Mouse (Mus musculus) thymus, postnatal 0 days (tissue): ENCODE measurements at regions not wholly inside any gene's neighbourhood (a gene's known extent, or its start where the extent isn't known, plus 50 kb on each side); places are given as distances from the start of the nearest gene placed in this dataset.

Experiments used
- DNase-seq: peaks from one replicate; pipeline ENCODE4 v3.0.0-alpha.2; 2015; ENCODE audit warnings: low spot score

DNA sequence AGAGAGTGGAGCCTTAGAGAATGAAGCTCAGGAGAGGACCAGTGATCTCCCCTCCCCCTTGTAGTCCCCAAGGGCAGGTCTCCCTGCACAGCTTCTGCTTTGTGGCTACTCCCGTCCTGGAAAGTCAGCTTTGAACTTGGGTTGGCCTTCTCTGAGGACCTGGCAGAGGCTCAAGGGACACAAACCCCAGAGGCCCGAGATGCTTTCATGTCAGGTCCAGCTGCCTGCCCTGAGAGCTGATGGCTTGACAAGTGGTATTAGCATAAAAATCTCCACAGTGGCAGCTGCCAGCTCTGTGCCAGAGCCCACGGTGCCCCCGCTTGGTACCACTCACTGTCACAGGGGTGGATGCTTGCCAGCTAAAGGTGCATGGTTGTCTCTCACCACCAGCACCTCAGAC is 173.8 kb upstream of the Gm4791 start:
- DNase-seq: no peak

- no peak for DNase-seq
Measured at GRCm38 (mm10) chr9:46819808-46820207, 178.7 kb upstream of the Gm4791 start.

- DNase-seq: no peak
Measured at GRCm38 (mm10) chr9:46819376-46819775, 179.2 kb upstream of the Gm4791 start.

DNA sequence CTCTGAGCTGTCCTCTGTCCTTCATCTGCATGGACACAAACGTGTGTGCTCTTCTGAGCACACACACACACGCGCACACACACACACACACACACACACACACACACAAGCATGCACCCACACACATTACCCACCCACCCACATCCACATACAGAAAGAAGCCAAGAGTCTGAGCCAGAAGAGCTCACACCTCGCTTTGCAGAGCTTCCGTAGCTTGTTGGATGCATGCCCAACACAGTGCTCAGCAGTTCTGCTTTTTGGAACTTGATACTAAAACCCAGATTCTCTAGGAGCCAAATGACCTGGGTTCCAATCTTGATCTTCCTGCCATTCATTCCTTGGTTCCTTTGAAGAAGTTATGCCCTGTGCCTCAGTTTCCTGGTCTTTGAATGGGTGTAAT is 182.4 kb upstream of the Gm4791 start:
- DNase-seq: no peak

DNA sequence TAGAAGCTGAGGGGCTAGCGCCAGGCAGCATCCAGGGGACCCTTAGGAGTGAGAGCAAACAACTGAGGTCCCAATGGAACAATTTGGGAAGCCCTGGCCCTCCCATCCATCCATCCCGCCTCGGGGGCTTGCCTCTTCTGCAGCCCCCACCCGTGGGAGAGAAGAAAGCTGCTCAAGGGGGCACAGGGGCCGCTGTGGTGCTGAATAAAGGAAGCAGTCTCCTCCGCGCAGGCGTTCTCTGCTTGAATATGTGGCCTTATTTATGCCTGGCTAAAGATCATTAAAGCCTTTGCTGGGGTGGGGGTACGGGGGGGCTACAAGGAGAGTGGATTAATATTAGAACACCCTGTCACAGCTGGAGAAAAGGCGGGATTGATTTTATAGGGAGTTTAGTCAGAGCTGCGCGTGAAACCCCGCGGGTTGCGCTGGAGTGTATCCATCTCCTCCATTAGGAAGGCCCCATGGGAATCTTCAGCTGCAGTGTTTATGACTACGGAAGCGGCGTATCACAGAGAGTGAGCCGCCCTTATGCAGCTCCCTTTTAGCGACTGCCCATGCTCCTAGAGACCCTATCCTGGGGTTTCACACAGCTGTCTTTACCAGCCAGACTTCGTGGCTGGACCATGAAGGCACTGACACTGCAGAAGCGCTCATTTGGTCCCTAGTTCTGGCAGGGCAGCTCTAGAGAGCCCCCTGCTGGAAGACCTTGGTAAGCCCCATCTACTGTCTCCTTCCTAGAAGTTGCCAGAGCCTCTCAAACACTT is 183.9 kb upstream of the Gm4791 start:
- peak; percentile 5 for DNase-seq

DNA sequence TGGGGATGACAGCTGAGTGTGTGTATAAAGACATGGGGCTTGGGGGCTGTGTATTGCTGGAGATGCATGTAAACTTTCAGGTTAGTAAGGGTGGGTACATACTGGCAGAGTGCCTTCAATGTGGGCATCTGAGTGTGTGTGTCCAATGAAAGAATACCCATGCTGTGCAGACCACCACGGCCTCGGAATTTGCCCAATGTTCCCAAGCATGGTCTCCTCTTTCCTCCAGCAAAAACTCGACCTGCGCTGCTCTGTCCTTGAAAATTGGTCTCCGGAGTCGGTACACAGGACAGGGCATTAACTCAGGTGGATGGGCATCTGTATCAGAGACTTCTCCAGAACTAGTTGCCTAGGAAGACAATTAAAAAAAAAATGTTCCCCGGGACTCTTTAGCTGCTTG is 188.3 kb upstream of the Gm4791 start:
- no peak for DNase-seq

GRCm38 (mm10) chr9:46795446-46795845 is 203.1 kb upstream of the Gm4791 start:
- no peak for DNase-seq

GRCm38 (mm10) chr9:46789036-46789435 is 209.5 kb upstream of the Gm4791 start:
- no peak for DNase-seq

GRCm38 (mm10) chr9:46788456-46788855 is 210.1 kb upstream of the Gm4791 start:
- DNase-seq: no peak

GRCm38 (mm10) chr9:46784355-46784975 is 214.1 kb upstream of the Gm4791 start:
- no peak for DNase-seq

GRCm38 (mm10) chr9:46783597-46784354 is 214.8 kb upstream of the Gm4791 start:
- DNase-seq: no peak

DNA sequence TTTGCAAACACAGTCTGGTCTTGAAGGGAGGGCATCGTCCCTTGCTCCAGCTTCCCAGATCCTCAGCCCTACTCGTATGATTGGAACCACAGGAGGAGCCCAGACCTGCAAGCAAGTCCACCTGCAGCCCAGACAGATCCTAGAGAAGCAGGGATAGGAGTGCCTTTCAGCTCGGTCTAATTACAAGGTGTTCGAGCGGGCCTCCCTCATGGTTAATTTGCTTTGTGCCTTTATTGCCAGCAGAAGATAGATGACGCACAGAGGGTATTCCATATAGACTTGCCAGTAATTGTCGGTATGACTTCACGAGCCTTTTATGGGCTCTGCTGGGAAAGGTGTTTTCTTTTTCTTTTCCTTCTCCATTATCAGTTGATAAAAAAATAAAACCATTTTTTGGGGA is 216.9 kb upstream of the Gm4791 start:
- DNase-seq: no peak

- DNase-seq: no peak
Measured at GRCm38 (mm10) chr9:46778769-46779168, 219.8 kb upstream of the Gm4791 start.

DNA sequence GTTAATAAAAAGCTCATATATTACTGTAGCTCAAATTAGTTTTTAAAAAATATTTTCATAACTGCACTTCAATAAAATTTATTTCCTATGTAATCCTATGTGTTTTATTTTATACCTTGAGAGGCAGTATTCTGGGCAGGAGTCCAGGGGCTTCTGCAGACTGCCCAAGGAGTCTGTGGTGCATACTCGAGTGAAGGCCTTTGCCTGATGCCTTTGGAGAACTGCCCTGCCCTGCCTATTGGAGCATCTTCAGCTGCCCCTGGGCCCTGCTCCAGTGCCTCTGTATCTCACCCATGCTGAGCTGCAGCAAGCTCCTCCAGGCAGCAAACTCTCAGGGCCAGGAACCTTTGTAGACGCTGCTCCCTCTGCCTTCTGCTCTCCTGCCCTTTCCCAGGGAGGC is 223.7 kb upstream of the Gm4791 start:
- DNase-seq: no peak

DNA sequence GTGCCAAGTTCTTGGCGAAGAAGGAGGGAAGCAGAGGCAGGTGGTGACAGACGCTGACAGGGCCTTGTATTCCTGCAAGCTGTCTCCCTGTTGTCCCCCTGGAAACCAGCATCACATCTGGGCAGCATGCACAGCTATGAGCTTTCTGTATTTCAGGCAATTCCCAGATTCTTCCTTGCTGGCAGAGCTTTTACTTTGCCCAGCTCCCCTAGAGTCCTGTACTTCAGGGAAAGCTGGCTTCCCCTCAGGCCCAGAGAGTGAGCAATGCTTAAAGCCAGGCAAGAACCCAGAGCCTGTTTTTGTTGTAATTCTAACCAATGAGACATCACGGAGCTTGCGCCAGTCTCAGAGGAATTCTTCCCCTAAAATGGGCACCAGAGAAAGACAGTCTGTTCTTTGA is 238.3 kb upstream of the Gm4791 start:
- no peak for DNase-seq

- no peak for DNase-seq
Measured at GRCm38 (mm10) chr9:46757005-46757672, 241.4 kb upstream of the Gm4791 start.

- no peak for DNase-seq
Measured at GRCm38 (mm10) chr9:46751981-46752380, 246.6 kb upstream of the Gm4791 start.

GRCm38 (mm10) chr9:46749441-46749840 is 249.1 kb upstream of the Gm4791 start:
- DNase-seq: no peak

GRCm38 (mm10) chr9:46746266-46746665 is 252.3 kb upstream of the Gm4791 start:
- no peak for DNase-seq

DNA sequence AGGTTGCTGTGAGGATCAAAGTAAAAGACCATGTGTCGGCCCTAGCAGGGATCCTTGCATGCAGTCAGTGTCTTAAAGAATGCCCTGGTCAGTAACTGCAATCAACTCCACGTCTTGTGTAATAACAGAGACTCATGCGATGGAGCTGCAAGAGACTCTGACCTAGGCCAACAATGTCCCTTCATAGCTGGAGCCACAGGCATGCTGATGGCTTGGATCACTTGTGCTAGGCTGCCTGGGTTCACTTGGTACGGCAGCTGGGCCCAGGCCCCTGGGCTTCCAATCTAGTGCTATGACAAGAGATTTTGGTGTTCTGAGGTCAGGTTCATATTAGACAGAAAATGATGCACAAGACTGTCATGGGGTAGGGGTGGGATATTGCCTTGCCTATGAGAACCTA is 258.0 kb upstream of the Gm4791 start:
- no peak for DNase-seq

GRCm38 (mm10) chr9:46739341-46739740 is 259.2 kb upstream of the Gm4791 start:
- no peak for DNase-seq

GRCm38 (mm10) chr9:46738634-46739033 is 259.9 kb upstream of the Gm4791 start:
- DNase-seq: no peak
